Mouse (Mus musculus) adrenal gland, postnatal 36 days (tissue): ENCODE measurements around the gene Tmbim1. TPM values are rescaled to one million over a fixed set of nuclear protein-coding genes. Genes with fewer than 3 reads are reported as not detected.

Source experiments
- DNase-seq, 2 experiments: peaks; one replicate each; pipeline ENCODE4 v3.0.0; 2021; ENCODE audit warnings: mixed read lengths in 1 of 2
- total RNA-seq, 2 experiments: library from RNA; stranded (reverse); gene quantifications; 2 replicates each; pipeline ENCODE4 v1.2.3; 2021

The Tmbim1 gene
- total RNA-seq, 2 experiments from 2014 or later, result 101 to 106 TPM

GRCm38 (mm10) chr1:74278988-74279387, 26.4 kb downstream of the Tmbim1 start:
- DNase-seq, result no peak

GRCm38 (mm10) chr1:74278538-74278937, 26.9 kb downstream of the Tmbim1 start, which contains the start of gene Gpbar1:
Gene Gpbar1 (plus strand): TSS chr1:74278550.
- no peak for DNase-seq

- DNase-seq, result no peak
Measured at GRCm38 (mm10) chr1:74277883-74278537, 27.4 kb downstream of the Tmbim1 start.

GRCm38 (mm10) chr1:74277041-74277440, 28.4 kb downstream of the Tmbim1 start:
- DNase-seq, result no peak

GRCm38 (mm10) chr1:74275015-74275414, 30.4 kb downstream of the Tmbim1 start:
- no peak for DNase-seq

GRCm38 (mm10) chr1:74271659-74272058, 33.8 kb downstream of the Tmbim1 start:
- DNase-seq, result peak; percentile 33 to 44

GRCm38 (mm10) chr1:74268750-74269149, 36.7 kb downstream of the Tmbim1 start:
- no peak for DNase-seq

- DNase-seq, result no peak
Measured at GRCm38 (mm10) chr1:74262510-74262909, 42.9 kb downstream of the Tmbim1 start.

- DNase-seq, result no peak
Measured at GRCm38 (mm10) chr1:74256782-74257181, 48.6 kb downstream of the Tmbim1 start.

- DNase-seq, result no peak
Measured at GRCm38 (mm10) chr1:74255704-74256345, 49.6 kb downstream of the Tmbim1 start.

- no peak for DNase-seq
Measured at GRCm38 (mm10) chr1:74250096-74250495, 55.3 kb downstream of the Tmbim1 start.

GRCm38 (mm10) chr1:74249331-74249980, 56.0 kb downstream of the Tmbim1 start:
- DNase-seq, result no peak

GRCm38 (mm10) chr1:74248799-74249198, 56.6 kb downstream of the Tmbim1 start:
- DNase-seq, result peak; percentile 13 to 29

- DNase-seq, result no peak
Measured at GRCm38 (mm10) chr1:74245525-74245924, 59.9 kb downstream of the Tmbim1 start.

- DNase-seq, result no peak
Measured at GRCm38 (mm10) chr1:74240832-74241231, 64.6 kb downstream of the Tmbim1 start.

- DNase-seq, result no peak
Measured at GRCm38 (mm10) chr1:74240311-74240710, 65.1 kb downstream of the Tmbim1 start.

- DNase-seq, result peak in 1 of 2 experiments; percentile 16
Measured at GRCm38 (mm10) chr1:74239618-74240017, 65.8 kb downstream of the Tmbim1 start.

GRCm38 (mm10) chr1:74239162-74239561, 66.3 kb downstream of the Tmbim1 start:
- DNase-seq, result no peak

Other genes starting within 250 kb of the Tmbim1 start
- 100 to 1,000 TPM; 404 to 411 TPM for gene Tns1, start 181.2 kb downstream of the Tmbim1 start, total RNA-seq
- 1 to 10 TPM; 1.2 to 2.0 TPM for gene Rufy4, start 180.1 kb downstream of the Tmbim1 start, total RNA-seq
- gene Cxcr2, start 151.6 kb downstream of the Tmbim1 start, total RNA-seq, result under 1 TPM in 1 of 2 experiments, not detected in 1; 0.23 TPM
- gene Cxcr1, start 111.0 kb downstream of the Tmbim1 start, total RNA-seq, result not detected
- 100 to 1,000 TPM; 181 to 203 TPM for gene Arpc2, start 69.5 kb downstream of the Tmbim1 start, total RNA-seq
- not detected for gene Gpbar1, start 27.1 kb downstream of the Tmbim1 start, total RNA-seq
- gene Aamp, start 20.9 kb downstream of the Tmbim1 start, total RNA-seq, result 100 to 1,000 TPM; 174 to 190 TPM
- gene Pnkd, start 20.7 kb downstream of the Tmbim1 start, total RNA-seq, result 10 to 100 TPM; 72.5 to 80.8 TPM
- under 1 TPM; 0.23 to 0.26 TPM for gene Catip, start 56.5 kb upstream of the Tmbim1 start, total RNA-seq
- gene Slc11a1, start 69.6 kb upstream of the Tmbim1 start, total RNA-seq, result 10 to 100 TPM in 1 of 2 experiments, 1 to 10 TPM in 1; 7.9 to 13.1 TPM
- 100 to 1,000 TPM; 128 to 176 TPM for gene Ctdsp1, start 85.9 kb upstream of the Tmbim1 start, total RNA-seq
- 1 to 10 TPM; 1.3 to 1.5 TPM for gene Vil1, start 103.8 kb upstream of the Tmbim1 start, total RNA-seq
- 10 to 100 TPM; 27.5 to 30.5 TPM for gene Cnot9, start 200.4 kb upstream of the Tmbim1 start, total RNA-seq
- under 1 TPM; 0.43 to 0.53 TPM for gene Plcd4, start 237.3 kb upstream of the Tmbim1 start, total RNA-seq
- gene Usp37, start 238.7 kb upstream of the Tmbim1 start, total RNA-seq, result 10 to 100 TPM; 19.7 to 23.9 TPM